Mouse (Mus musculus) cerebellum, postnatal 4 days (tissue): ENCODE measurements at regions not wholly inside any gene's neighbourhood (a gene's known extent, or its start where the extent isn't known, plus 50 kb on each side); places are given as distances from the start of the nearest gene placed in this dataset.

Experiments
- DNase-seq, 2 experiments: peaks; one replicate each; pipeline ENCODE4 v3.0.0; 2022; ENCODE audit warnings: low spot score in 2 of 2, mixed read lengths in 1 of 2

GRCm38 (mm10) chr2:123267036-123267435, 502.0 kb downstream of the Sqor start:
- DNase-seq: no peak

GRCm38 (mm10) chr2:123274866-123275735, 510.1 kb downstream of the Sqor start:
- DNase-seq: peak in 1 of 2 experiments; percentile 38

GRCm38 (mm10) chr2:123275736-123276330, 510.8 kb downstream of the Sqor start:
- DNase-seq: no peak

GRCm38 (mm10) chr2:123311554-123312276, 546.7 kb downstream of the Sqor start:
- DNase-seq: no peak

GRCm38 (mm10) chr2:123312277-123312617, 547.2 kb downstream of the Sqor start:
- DNase-seq: peak; percentile 78 to 89

GRCm38 (mm10) chr2:123320448-123321097, 555.5 kb downstream of the Sqor start:
- DNase-seq: no peak

GRCm38 (mm10) chr2:123323769-123324168, 558.7 kb downstream of the Sqor start:
- DNase-seq: no peak

- no peak for DNase-seq
Observed at GRCm38 (mm10) chr2:123324896-123325295, 559.9 kb downstream of the Sqor start.

- peak in 1 of 2 experiments; percentile 23 for DNase-seq
Observed at GRCm38 (mm10) chr2:123349625-123350346, 584.7 kb downstream of the Sqor start.

GRCm38 (mm10) chr2:123364204-123364603, 599.2 kb downstream of the Sqor start:
- no peak for DNase-seq

- no peak for DNase-seq
Observed at GRCm38 (mm10) chr2:123366571-123366970, 601.5 kb downstream of the Sqor start.

- peak in 1 of 2 experiments; percentile 32 for DNase-seq
Observed at GRCm38 (mm10) chr2:123385622-123386418, 620.8 kb downstream of the Sqor start.

GRCm38 (mm10) chr2:123386773-123387604, 622.0 kb downstream of the Sqor start:
- peak in 1 of 2 experiments; percentile 11 for DNase-seq

- no peak for DNase-seq
Observed at GRCm38 (mm10) chr2:123390981-123391380, 625.9 kb downstream of the Sqor start.

GRCm38 (mm10) chr2:123394296-123394695, 629.3 kb downstream of the Sqor start:
- DNase-seq: no peak

GRCm38 (mm10) chr2:123397551-123397950, 632.5 kb downstream of the Sqor start:
- DNase-seq: no peak

GRCm38 (mm10) chr2:123401064-123401463, 636.0 kb downstream of the Sqor start:
- peak in 1 of 2 experiments; percentile 4 for DNase-seq

GRCm38 (mm10) chr2:123409075-123409474, 644.0 kb downstream of the Sqor start:
- no peak for DNase-seq

GRCm38 (mm10) chr2:123458034-123458677, 631.6 kb upstream of the Sema6d start:
- no peak for DNase-seq
